Mouse (Mus musculus): Measurements from ENCODE around the gene Pih1d3.

DNA sequence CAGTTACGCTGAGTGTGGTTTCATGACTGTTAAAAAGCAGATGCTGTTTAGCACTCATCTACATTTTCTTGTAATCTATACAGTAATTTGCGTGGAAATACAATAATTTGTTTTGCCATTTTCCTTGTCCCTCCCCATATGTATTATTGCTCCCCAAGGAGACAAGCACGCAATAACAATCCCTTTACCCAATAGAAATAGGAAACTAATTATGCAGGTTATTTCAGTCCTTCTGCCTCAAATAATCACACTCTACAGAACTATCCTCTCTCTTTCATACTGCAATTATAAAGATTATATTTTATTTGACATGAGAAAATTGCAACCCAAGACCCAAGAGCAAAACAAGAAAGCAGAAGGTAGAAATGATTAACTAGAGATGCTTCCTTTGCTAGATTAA is 25.7 kb upstream of the Pih1d3 start:
- TF ChIP-seq POLR2A (IDR thresholded peaks at IDR 0.05; ENCODE audit: low read depth, low read length) (no peak), CTCF (IDR thresholded peaks at IDR 0.05; ENCODE audit: extremely low read depth, insufficient read depth, insufficient read length, insufficient replicate concordance) (no peak)

Data from spleen, adult 2 months (tissue).